Comparison of ENCODE assay signal across 12 mouse cellular contexts in the genomic region with DNA sequence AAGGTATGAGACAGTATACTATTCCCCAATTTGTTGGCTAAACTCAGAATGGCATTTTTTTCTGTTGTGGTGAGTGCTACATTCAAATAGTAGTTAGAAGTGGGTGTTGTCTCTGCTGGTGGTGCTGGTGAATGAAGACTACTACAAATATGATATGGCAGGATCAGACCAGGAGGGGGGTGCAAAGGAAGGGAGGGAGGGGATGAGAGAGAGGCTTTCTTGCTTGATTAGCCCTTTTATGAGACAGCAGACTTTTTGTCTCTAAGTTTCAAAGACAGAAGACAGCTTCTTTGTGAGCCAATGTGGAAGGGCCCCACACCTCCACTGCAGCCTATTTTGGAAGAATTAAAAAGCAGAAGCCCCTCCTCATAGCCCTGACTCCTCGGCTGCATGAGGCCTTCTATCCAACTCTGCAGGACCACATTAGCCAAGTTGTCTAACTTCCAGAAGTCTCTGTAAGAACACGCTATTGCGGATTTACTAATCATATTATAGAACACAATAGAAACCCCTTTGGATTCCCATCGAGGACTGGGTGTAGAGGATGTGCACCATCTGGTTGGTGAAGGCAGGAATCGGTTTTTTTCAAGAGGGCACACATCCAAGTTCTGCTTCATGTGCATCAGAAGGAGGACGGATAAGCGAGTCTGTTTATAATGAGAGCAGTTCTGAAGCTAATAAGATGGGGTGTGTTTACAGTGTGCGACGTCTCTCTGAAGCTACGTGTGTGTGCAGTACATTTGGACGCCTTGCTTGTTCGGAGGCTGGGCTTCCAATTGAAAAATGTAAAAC.
DNase-seq lines count a peak whose midpoint lies in the region; ATAC-seq and TF ChIP-seq lines count a peak whose summit lies in the region.
"Had no signal": no experiment of that assay in that cellular context is flagged by ENCODE, and none has a peak within 500 bp of the region (broad histone marks: within the 10 kb centered on the region; RNA-seq: fewer than 3 reads in every experiment).

No protein-coding gene starts in this region.

- no peaks in the 10 kb centered on the region for H3K27me3 ChIP-seq in hindbrain, embryonic 15.5 days
- H3K27me3 ChIP-seq: embryonic facial prominence, embryonic 12.5 days; megakaryocyte, embryonic 14.5 days had no signal

- no peak overlapping the region for H3K9ac ChIP-seq in hindbrain, embryonic 15.5 days
- H3K9ac ChIP-seq: embryonic facial prominence, embryonic 12.5 days had no signal

- no peak overlapping the region for H3K27ac ChIP-seq in hindbrain, embryonic 15.5 days (replicated peaks)
- H3K27ac ChIP-seq: embryonic facial prominence, embryonic 12.5 days had no signal

- no peaks in the 10 kb centered on the region for H3K36me3 ChIP-seq in hindbrain, embryonic 15.5 days
- H3K36me3 ChIP-seq: embryonic facial prominence, embryonic 12.5 days had no signal

- no peaks in the 10 kb centered on the region; the same call in 1 of the 2 replicates for H3K4me1 ChIP-seq in hindbrain, embryonic 15.5 days (replicated peaks)
- H3K4me1 ChIP-seq: embryonic facial prominence, embryonic 12.5 days; megakaryocyte, embryonic 14.5 days had no signal

- no peaks in the 10 kb centered on the region for H3K9me3 ChIP-seq in hindbrain, embryonic 15.5 days
- H3K9me3 ChIP-seq: embryonic facial prominence, embryonic 12.5 days had no signal

- WGBS in hindbrain, embryonic 15.5 days = 41% methylated on average over 12 of the region's 12 CpGs

- DNase-seq in left cerebral cortex, adult 9 months (ENCODE audit: low spot score in 2 of 2) = peak; percentile 22 to 35
- no peak for DNase-seq in left cerebral cortex, adult 11 months (ENCODE audit: low spot score)
- DNase-seq in brain, embryonic 14.5 days (ENCODE audit: low read depth) = peak; percentile 96
- peak; percentile 79 for DNase-seq in lung, postnatal 10 days
- DNase-seq in adrenal gland, adult 8-10 months = no peak
- no peak for DNase-seq in kidney, adult 18-20 months
- DNase-seq: cerebellum, adult 11 months; gastrocnemius, postnatal 14 days had no signal

- H3K4me2 ChIP-seq in hindbrain, embryonic 15.5 days = no peak overlapping the region
- H3K4me2 ChIP-seq: embryonic facial prominence, embryonic 12.5 days had no signal

- peak; percentile 67 for ATAC-seq in hindbrain, embryonic 15.5 days (ENCODE audit: low FRiP score, low read depth)
- ATAC-seq in granulocyte monocyte progenitor cell, adult 5-6 weeks (replicated peaks; ENCODE audit: poor library complexity, severe bottlenecking) = no peak

- no peak for TF ChIP-seq CTCF in brain, embryonic 14.5 days (IDR thresholded peaks at IDR 0.05; ENCODE audit: borderline replicate concordance, extremely low read depth, insufficient read depth, insufficient read length)

- no peak overlapping the region for H3K4me3 ChIP-seq in hindbrain, embryonic 15.5 days
- H3K4me3 ChIP-seq: embryonic facial prominence, embryonic 12.5 days; megakaryocyte, embryonic 14.5 days had no signal

- TF ChIP-seq POLR2A in brain, embryonic 14.5 days (IDR thresholded peaks at IDR 0.05; ENCODE audit: borderline replicate concordance, extremely low read depth, insufficient read depth, insufficient read length, poor library complexity, severe bottlenecking) = no peak

Comparison
In these comparisons a context has a peak if more than half of its experiments do, and no peak if none do; other contexts are left out.
1. DNase-seq: peak in left cerebral cortex, adult 9 months (2 of 2), brain, embryonic 14.5 days (single experiment) and lung, postnatal 10 days (single experiment); none in left cerebral cortex, adult 11 months (single experiment), adrenal gland, adult 8-10 months (single experiment) and kidney, adult 18-20 months (single experiment).